In the genomic region with DNA sequence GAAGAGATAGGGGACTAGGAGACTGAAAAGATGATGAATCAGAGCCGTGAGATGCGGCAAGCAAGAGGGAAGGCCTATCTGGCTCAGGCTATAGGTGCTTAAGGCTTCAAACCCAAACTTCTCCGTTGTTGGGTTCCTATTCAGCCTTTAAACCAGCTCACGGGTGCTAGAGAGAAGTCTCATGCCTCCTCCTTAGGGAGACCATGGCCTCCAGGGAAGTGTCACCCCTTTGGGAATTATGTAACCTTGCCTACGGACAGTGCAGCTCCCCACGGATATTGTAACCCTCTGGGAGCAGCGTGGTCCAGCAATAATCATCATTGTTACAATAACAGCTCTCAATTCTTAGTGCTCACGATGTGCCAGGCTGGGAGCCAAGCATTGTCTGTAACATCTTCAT, we compare ENCODE assay signal across 9 mouse cellular contexts. TPM values are rescaled to one million over a fixed set of nuclear protein-coding genes. Genes with fewer than 3 reads are reported as not detected.
DNase-seq lines count a peak whose midpoint lies in the region; ATAC-seq lines count a peak whose summit lies in the region.
"Had no signal": no experiment of that assay in that cellular context is flagged by ENCODE, and none has a peak within 500 bp of the region (broad histone marks: within the 10 kb centered on the region; RNA-seq: fewer than 3 reads in every experiment).

No protein-coding gene starts in this region.

- peak overlapping the region; percentile 94 for H3K4me2 ChIP-seq in kidney, embryonic 15.5 days
- peak overlapping the region; percentile 97 for H3K4me2 ChIP-seq in embryonic facial prominence, embryonic 12.5 days (replicated peaks)
- peak overlapping the region; percentile 100 for H3K4me2 ChIP-seq in hindbrain, embryonic 13.5 days
- H3K4me2 ChIP-seq in midbrain, embryonic 14.5 days (ENCODE audit: low read length): peak overlapping the region; percentile 99

- H3K36me3 ChIP-seq in kidney, embryonic 15.5 days: no peaks in the 10 kb centered on the region
- no peaks in the 10 kb centered on the region for H3K36me3 ChIP-seq in embryonic facial prominence, embryonic 12.5 days
- H3K36me3 ChIP-seq in hindbrain, embryonic 13.5 days: no peaks in the 10 kb centered on the region
- H3K36me3 ChIP-seq in midbrain, embryonic 14.5 days (ENCODE audit: control insufficient read depth, insufficient read depth, low read length): no peaks in the 10 kb centered on the region

- peak overlapping the region; percentile 98 for H3K27ac ChIP-seq in kidney, embryonic 15.5 days
- peak overlapping the region; percentile 99 for H3K27ac ChIP-seq in embryonic facial prominence, embryonic 12.5 days
- H3K27ac ChIP-seq in hindbrain, embryonic 13.5 days: peak overlapping the region; percentile 66
- peak overlapping the region; percentile 74 for H3K27ac ChIP-seq in midbrain, embryonic 14.5 days (replicated peaks; ENCODE audit: low read depth, low read length)

- H3K4me3 ChIP-seq in kidney, embryonic 15.5 days (replicated peaks): peak overlapping the region; percentile 76
- H3K4me3 ChIP-seq in embryonic facial prominence, embryonic 12.5 days: peak overlapping the region; percentile 72
- peak overlapping the region; percentile 74 for H3K4me3 ChIP-seq in hindbrain, embryonic 13.5 days
- H3K4me3 ChIP-seq in midbrain, embryonic 14.5 days (replicated peaks; ENCODE audit: low read depth, low read length): peak overlapping the region; percentile 73; the same call in 1 of the 2 replicates

- peak overlapping the region; percentile 56; the same call in 1 of the 2 replicates for H3K9ac ChIP-seq in kidney, embryonic 15.5 days
- peak overlapping the region; percentile 81 for H3K9ac ChIP-seq in embryonic facial prominence, embryonic 12.5 days
- peak overlapping the region; percentile 84 for H3K9ac ChIP-seq in hindbrain, embryonic 13.5 days
- H3K9ac ChIP-seq in midbrain, embryonic 14.5 days (replicated peaks; ENCODE audit: low read length): peak overlapping the region; percentile 59

- no peak for ATAC-seq in kidney, embryonic 15.5 days (replicated peaks; ENCODE audit: low FRiP score)
- no peak for ATAC-seq in embryonic facial prominence, embryonic 12.5 days (ENCODE audit: insufficient number of reproducible peaks, insufficient read depth, low FRiP score, low TSS enrichment)
- no peak for ATAC-seq in hindbrain, embryonic 13.5 days (ENCODE audit: low FRiP score)
- ATAC-seq in midbrain, embryonic 14.5 days (ENCODE audit: low FRiP score, low TSS enrichment): no peak
- ATAC-seq: Patski had no signal

- WGBS in kidney, embryonic 15.5 days: 16% methylated on average over 8 of the region's 8 CpGs
- 12% methylated on average over 8 of the region's 8 CpGs for WGBS in embryonic facial prominence, embryonic 12.5 days
- WGBS in hindbrain, embryonic 13.5 days: 17% methylated on average over 8 of the region's 8 CpGs
- 14% methylated on average over 8 of the region's 8 CpGs for WGBS in midbrain, embryonic 14.5 days

- H3K4me1 ChIP-seq in kidney, embryonic 15.5 days: peaks cover 34% of the 10 kb centered on the region
- H3K4me1 ChIP-seq in embryonic facial prominence, embryonic 12.5 days: peaks cover 30% of the 10 kb centered on the region
- H3K4me1 ChIP-seq in hindbrain, embryonic 13.5 days (replicated peaks): peaks cover 46% of the 10 kb centered on the region
- peaks cover 31% of the 10 kb centered on the region for H3K4me1 ChIP-seq in midbrain, embryonic 14.5 days (ENCODE audit: control insufficient read depth, insufficient read depth, low read length)

- no peaks in the 10 kb centered on the region for H3K9me3 ChIP-seq in kidney, embryonic 15.5 days (replicated peaks)
- H3K9me3 ChIP-seq in embryonic facial prominence, embryonic 12.5 days: no peaks in the 10 kb centered on the region
- H3K9me3 ChIP-seq in hindbrain, embryonic 13.5 days: no peaks in the 10 kb centered on the region
- no peaks in the 10 kb centered on the region for H3K9me3 ChIP-seq in midbrain, embryonic 14.5 days (ENCODE audit: control insufficient read depth, low read length)

- DNase-seq in kidney, postnatal 14 days: no peak
- DNase-seq in midbrain, embryonic 14.5 days: peak; percentile 16
- DNase-seq in right cerebral cortex, postnatal 36 days (ENCODE audit: low spot score in 2 of 2): no peak
- no peak for DNase-seq in layer of hippocampus, postnatal 14 days (ENCODE audit: low spot score in 2 of 2)
- no peak for DNase-seq in adipocyte (ENCODE audit: low spot score)

- no peaks in the 10 kb centered on the region for H3K27me3 ChIP-seq in kidney, embryonic 15.5 days
- H3K27me3 ChIP-seq in embryonic facial prominence, embryonic 12.5 days: no peaks in the 10 kb centered on the region
- no peaks in the 10 kb centered on the region for H3K27me3 ChIP-seq in hindbrain, embryonic 13.5 days
- no peaks in the 10 kb centered on the region for H3K27me3 ChIP-seq in midbrain, embryonic 14.5 days (ENCODE audit: control insufficient read depth, insufficient read depth, low read length)
- H3K27me3 ChIP-seq: Patski had no signal

RNA-seq across cellular contexts. Expression of a gene that starts 1.3 kb away (rescaled TPM):
- polyA plus RNA-seq in kidney, embryonic 15.5 days (2015; fragmentation: Nextera tagmentation; extraction: Ambion mirVana): 16.9 and 17.9 TPM in 2 replicates
- polyA plus RNA-seq in embryonic facial prominence, embryonic 12.5 days (2016; fragmentation: Nextera tagmentation; extraction: Ambion mirVana): 20.0 and 20.8 TPM in 2 replicates
- polyA plus RNA-seq in hindbrain, embryonic 13.5 days (2015; fragmentation: Nextera tagmentation; extraction: Ambion mirVana): 4.0 and 4.2 TPM in 2 replicates
- 2.2 and 4.8 TPM in 2 replicates for polyA plus RNA-seq in midbrain, embryonic 14.5 days (2014; fragmentation: Nextera tagmentation; extraction: Ambion mirVana)
- total RNA-seq in layer of hippocampus, postnatal 14 days (2021): 10 to 100 TPM; 41.0 to 47.2 TPM

RNA-seq across cellular contexts. Expression of a gene that starts 14.2 kb away (rescaled TPM):
- 10.7 and 12.1 TPM in 2 replicates for polyA plus RNA-seq in kidney, embryonic 15.5 days (2015; fragmentation: Nextera tagmentation; extraction: Ambion mirVana)
- polyA plus RNA-seq in embryonic facial prominence, embryonic 12.5 days (2016; fragmentation: Nextera tagmentation; extraction: Ambion mirVana): 15.9 and 17.4 TPM in 2 replicates
- 13.9 and 14.6 TPM in 2 replicates for polyA plus RNA-seq in hindbrain, embryonic 13.5 days (2015; fragmentation: Nextera tagmentation; extraction: Ambion mirVana)
- polyA plus RNA-seq in midbrain, embryonic 14.5 days (2014; fragmentation: Nextera tagmentation; extraction: Ambion mirVana): 20.7 and 26.0 TPM in 2 replicates
- 100 to 1,000 TPM; 184 to 190 TPM for total RNA-seq in layer of hippocampus, postnatal 14 days (2021)

RNA-seq across cellular contexts. Expression of a gene that starts 15.7 kb away (rescaled TPM):
- 28.2 and 32.4 TPM in 2 replicates for polyA plus RNA-seq in kidney, embryonic 15.5 days (2015; fragmentation: Nextera tagmentation; extraction: Ambion mirVana)
- polyA plus RNA-seq in embryonic facial prominence, embryonic 12.5 days (2016; fragmentation: Nextera tagmentation; extraction: Ambion mirVana): 45.7 and 47.0 TPM in 2 replicates
- polyA plus RNA-seq in hindbrain, embryonic 13.5 days (2015; fragmentation: Nextera tagmentation; extraction: Ambion mirVana): 36.9 and 42.4 TPM in 2 replicates
- 47.3 and 52.0 TPM in 2 replicates for polyA plus RNA-seq in midbrain, embryonic 14.5 days (2014; fragmentation: Nextera tagmentation; extraction: Ambion mirVana)
- total RNA-seq in layer of hippocampus, postnatal 14 days (2021): 100 to 1,000 TPM; 209 to 228 TPM

RNA-seq across cellular contexts. Expression of a gene that starts 30.6 kb away (rescaled TPM):
- polyA plus RNA-seq in kidney, embryonic 15.5 days (2015; fragmentation: Nextera tagmentation; extraction: Ambion mirVana): 2.5 and 2.6 TPM in 2 replicates
- 2.9 and 3.0 TPM in 2 replicates for polyA plus RNA-seq in embryonic facial prominence, embryonic 12.5 days (2016; fragmentation: Nextera tagmentation; extraction: Ambion mirVana)
- polyA plus RNA-seq in hindbrain, embryonic 13.5 days (2015; fragmentation: Nextera tagmentation; extraction: Ambion mirVana): 1.6 and 1.9 TPM in 2 replicates
- polyA plus RNA-seq in midbrain, embryonic 14.5 days (2014; fragmentation: Nextera tagmentation; extraction: Ambion mirVana): 2.5 TPM in 2 replicates
- 10 to 100 TPM in 1 of 2 experiments, 1 to 10 TPM in 1; 9.0 to 10.2 TPM for total RNA-seq in layer of hippocampus, postnatal 14 days (2021)

RNA-seq across cellular contexts. Expression of a gene that starts 31.4 kb away (rescaled TPM):
- 10.2 and 11.7 TPM in 2 replicates for polyA plus RNA-seq in kidney, embryonic 15.5 days (2015; fragmentation: Nextera tagmentation; extraction: Ambion mirVana)
- polyA plus RNA-seq in embryonic facial prominence, embryonic 12.5 days (2016; fragmentation: Nextera tagmentation; extraction: Ambion mirVana): 13.7 and 14.9 TPM in 2 replicates
- 14.0 and 15.4 TPM in 2 replicates for polyA plus RNA-seq in hindbrain, embryonic 13.5 days (2015; fragmentation: Nextera tagmentation; extraction: Ambion mirVana)
- 15.7 and 15.9 TPM in 2 replicates for polyA plus RNA-seq in midbrain, embryonic 14.5 days (2014; fragmentation: Nextera tagmentation; extraction: Ambion mirVana)
- 10 to 100 TPM; 24.9 to 25.6 TPM for total RNA-seq in layer of hippocampus, postnatal 14 days (2021)
